Mouse (Mus musculus) hindbrain, embryonic 14.5 days (tissue): ENCODE measurements at regions not wholly inside any gene's neighbourhood (a gene's known extent, or its start where the extent isn't known, plus 50 kb on each side); places are given as distances from the start of the nearest gene placed in this dataset.

Experiments used
- ATAC-seq: fragments of 200-750 bp; cut with Nextera tagmentation; 2 replicates; pipeline ENCODE4 v1.8.0; 2017; ENCODE audit warnings: moderate number of reproducible peaks, mild to moderate bottlenecking, moderate TSS enrichment, moderate library complexity; ENCODE audit not compliant: low FRiP score
- DNase-seq: peaks from one replicate; pipeline ENCODE4 v3.0.0-alpha.2; 2015; ENCODE audit warnings: low spot score
- H3K27ac ChIP-seq: fragments of 300-500 bp; sonication (generic); 2 replicates; pipeline ENCODE4 v1.5.1; 2014; ENCODE audit warnings: mild to moderate bottlenecking, moderate library complexity
- H3K27me3 ChIP-seq: fragments of 300-500 bp; sonication (generic); 2 replicates; pipeline ENCODE4 v1.6.1; 2014; ENCODE audit warnings: mild to moderate bottlenecking, low read length, mixed read lengths; ENCODE audit not compliant: control insufficient read depth, insufficient read depth
- H3K36me3 ChIP-seq: fragments of 300-500 bp; sonication (generic); replicated peaks from 2 replicates; pipeline ENCODE4 v1.6.1; 2014; ENCODE audit not compliant: control insufficient read depth, insufficient read depth
- H3K4me1 ChIP-seq: fragments of 300-500 bp; sonication (generic); replicated peaks from 2 replicates; pipeline ENCODE4 v1.6.1; 2014; ENCODE audit warnings: antibody characterized with exemption, low read length, mixed read lengths; ENCODE audit not compliant: control insufficient read depth, insufficient read depth
- H3K4me2 ChIP-seq: fragments of 300-500 bp; sonication (generic); replicated peaks from 2 replicates; pipeline ENCODE4 v1.6.1; 2014; ENCODE audit warnings: mild to moderate bottlenecking, moderate library complexity
- H3K4me3 ChIP-seq: fragments of 300-500 bp; sonication (generic); replicated peaks from 2 replicates; pipeline ENCODE4 v1.5.1; 2014; ENCODE audit warnings: mild to moderate bottlenecking, low read length
- H3K9ac ChIP-seq: fragments of 300-500 bp; sonication (generic); 2 replicates; pipeline ENCODE4 v1.6.1; 2014
- H3K9me3 ChIP-seq: fragments of 300-500 bp; sonication (generic); 2 replicates; pipeline ENCODE4 v1.6.1; 2016; ENCODE audit warnings: low read length; ENCODE audit not compliant: control insufficient read depth
- WGBS: fragments of 180-500 bp; shearing (Covaris S2); extraction: QIAGEN DNeasy Blood & Tissue Kit; methylation state at CpG from one replicate; pipeline ENCODE4 v1.1.7; 2014; 5-methylcytosine and 5-hydroxymethylcytosine counted together

DNA sequence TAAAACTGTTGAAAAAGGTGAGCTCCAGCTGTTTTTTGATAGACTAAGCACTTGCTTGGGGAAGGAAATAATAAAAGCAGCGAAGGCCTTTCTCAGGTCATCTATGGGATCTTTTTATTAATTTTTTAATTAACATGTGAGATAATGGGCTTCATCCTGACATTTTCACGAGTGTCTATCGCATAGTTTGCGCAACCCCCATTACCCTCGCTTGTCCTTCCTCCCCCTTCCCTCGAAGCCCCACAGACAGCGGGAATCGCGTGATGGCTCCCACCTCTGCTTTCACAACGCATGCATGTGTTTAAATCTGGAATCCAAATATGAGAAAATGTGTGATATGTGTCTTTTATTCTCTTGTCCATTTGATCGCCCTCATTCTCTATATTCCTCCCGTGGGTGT, 100.0 kb upstream of the Sox2 start:
- no peaks in the 10 kb centered on the region for H3K27me3 ChIP-seq
- 68% methylated on average over 12 of the region's 12 CpGs for WGBS
- no peak overlapping the region for H3K27ac ChIP-seq
- ATAC-seq (no peak), DNase-seq (no peak)
- 0 out of 2 replicates have a peak, but pooled peaks cover 3% of the 10 kb centered on the region for H3K4me1 ChIP-seq
- H3K9ac ChIP-seq: no peak overlapping the region
- no peaks in the 10 kb centered on the region for H3K9me3 ChIP-seq
- no peak overlapping the region for H3K4me3 ChIP-seq
- H3K4me2 ChIP-seq: no peak overlapping the region
- H3K36me3 ChIP-seq: no peaks in the 10 kb centered on the region

DNA sequence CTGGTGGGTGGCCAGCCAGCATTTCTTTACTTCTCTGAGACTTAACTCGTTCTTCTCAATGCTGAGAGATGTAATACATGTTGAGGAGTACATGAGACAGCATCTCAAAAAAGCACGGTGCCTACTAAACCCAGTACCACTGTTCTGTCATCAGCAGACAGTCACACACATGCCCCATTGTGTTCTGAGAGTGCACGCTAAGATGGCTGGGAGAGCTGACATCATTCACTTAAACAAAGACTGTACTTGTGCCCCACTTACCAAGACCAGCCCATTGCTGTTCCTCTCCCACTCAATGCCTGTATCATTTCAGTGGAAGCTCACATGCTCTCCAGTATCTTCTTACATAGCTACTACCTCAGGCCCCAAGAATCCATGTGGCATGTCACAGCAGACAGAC, 117.8 kb upstream of the Sox2 start:
- no peak overlapping the region for H3K4me3 ChIP-seq

DNA sequence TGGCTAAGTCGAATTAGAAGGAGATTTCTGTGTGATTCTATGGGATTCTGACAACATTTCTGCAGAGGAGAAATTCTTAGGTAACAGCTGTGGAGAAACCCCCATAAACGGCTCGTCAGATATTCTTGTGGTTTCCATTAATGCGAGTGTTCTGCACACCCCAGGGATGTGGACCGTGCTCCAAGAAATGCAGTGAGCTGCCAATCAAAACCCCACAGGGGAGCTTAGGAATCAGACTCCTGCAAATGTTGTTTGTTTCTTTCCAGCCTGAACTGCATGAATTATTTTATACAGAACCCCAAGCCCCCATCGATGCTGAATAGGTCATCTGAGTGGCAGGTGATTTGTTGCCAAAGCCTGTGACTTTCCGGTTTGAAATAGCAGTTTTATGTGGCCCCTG, 118.4 kb upstream of the Sox2 start:
- peak; percentile 62; the same call in 1 of the 2 replicates for ATAC-seq
- H3K4me2 ChIP-seq: no peak overlapping the region
- H3K27ac ChIP-seq: no peak overlapping the region
- WGBS: 33% methylated on average over 7 of the region's 7 CpGs
- H3K9ac ChIP-seq: no peak overlapping the region
- DNase-seq: no peak
- H3K4me1 ChIP-seq: peaks cover 13% of the 10 kb centered on the region
- no peak overlapping the region for H3K4me3 ChIP-seq
- H3K9me3 ChIP-seq: 0 out of 2 replicates have a peak, but pooled peaks cover under 1% of the 10 kb centered on the region
- H3K27me3 ChIP-seq: no peaks in the 10 kb centered on the region
- no peaks in the 10 kb centered on the region for H3K36me3 ChIP-seq

More for the DNA sequence above, 117.8 kb upstream of the Sox2 start:
- ATAC-seq (0 out of 2 replicates have a peak, but pooled peaks have one; percentile 62), DNase-seq (no peak)
- H3K27me3 ChIP-seq: no peaks in the 10 kb centered on the region
- H3K4me2 ChIP-seq: no peak overlapping the region
- H3K4me1 ChIP-seq: peaks cover 13% of the 10 kb centered on the region
- H3K36me3 ChIP-seq: no peaks in the 10 kb centered on the region
- H3K9ac ChIP-seq: no peak overlapping the region
- H3K27ac ChIP-seq: no peak overlapping the region
- 50% methylated on average over 3 of the region's 3 CpGs for WGBS
- peaks cover 2% of the 10 kb centered on the region for H3K9me3 ChIP-seq

GRCm38 (mm10) chr3:34527546-34527945, 122.7 kb upstream of the Sox2 start:
- no peak for DNase-seq
- H3K27me3 ChIP-seq: no peaks in the 10 kb centered on the region
- H3K9ac ChIP-seq: no peak overlapping the region
- H3K4me3 ChIP-seq: no peak overlapping the region
- no peak for ATAC-seq
- H3K4me2 ChIP-seq: no peak overlapping the region
- peaks cover 9% of the 10 kb centered on the region for H3K4me1 ChIP-seq
- no peaks in the 10 kb centered on the region for H3K36me3 ChIP-seq
- H3K27ac ChIP-seq: no peak overlapping the region
- H3K9me3 ChIP-seq: peaks cover 12% of the 10 kb centered on the region

DNA sequence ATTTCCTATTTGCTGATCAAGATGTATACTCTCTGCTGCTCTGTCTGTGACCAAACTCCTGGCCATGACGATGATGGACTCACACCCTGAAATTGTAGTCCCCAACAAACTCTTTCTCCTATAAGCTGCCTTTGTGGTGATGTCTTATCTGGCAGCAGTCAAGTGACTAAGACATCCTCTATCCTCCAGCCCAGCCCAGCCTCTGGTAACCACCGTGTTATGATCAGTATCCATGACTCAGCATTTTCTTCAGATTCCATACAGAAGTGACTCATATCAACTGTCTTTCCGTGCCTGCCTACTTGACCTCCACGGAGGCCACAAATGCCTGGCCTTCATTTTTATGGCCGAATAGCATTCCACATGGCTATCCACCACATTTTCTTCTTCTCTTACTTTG, 124.5 kb upstream of the Sox2 start:
- H3K27ac ChIP-seq: no peak overlapping the region
- WGBS: 93% methylated on average over 5 of the region's 5 CpGs

DNA sequence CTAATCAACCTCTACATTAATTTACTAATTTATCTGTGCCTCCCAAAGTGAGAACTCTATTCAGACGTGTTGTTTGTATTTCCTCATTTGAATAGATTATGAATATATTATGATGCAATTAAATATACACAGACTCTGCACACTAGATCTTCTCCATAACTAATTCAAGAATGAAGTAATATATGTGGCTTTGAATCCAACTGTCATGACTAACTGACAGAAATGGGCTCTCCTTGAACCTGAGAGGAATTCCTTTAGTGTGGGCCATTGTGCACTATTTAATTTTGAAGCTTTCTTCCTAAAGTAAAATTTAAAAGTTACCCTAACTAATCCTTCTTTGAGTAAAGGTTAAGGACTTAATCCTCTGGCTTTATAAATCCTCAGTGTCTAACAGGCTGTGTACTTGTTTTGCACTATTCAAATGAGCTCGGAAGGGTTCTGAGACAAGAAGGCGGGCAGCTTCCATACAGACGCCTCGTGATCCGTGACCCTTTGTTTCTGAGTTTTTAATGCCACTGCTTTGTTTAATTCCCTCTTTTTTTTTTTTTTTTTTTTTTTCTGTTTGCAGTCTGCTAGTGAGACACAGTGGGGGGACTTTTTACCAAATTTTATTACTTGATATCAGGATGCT, 128.0 kb upstream of the Sox2 start:
- H3K4me2 ChIP-seq: no peak overlapping the region
- ATAC-seq (no peak), DNase-seq (no peak)
- 37% methylated on average over 6 of the region's 6 CpGs for WGBS
- peaks cover 12% of the 10 kb centered on the region for H3K9me3 ChIP-seq
- H3K4me1 ChIP-seq: no peaks in the 10 kb centered on the region
- H3K36me3 ChIP-seq: no peaks in the 10 kb centered on the region
- no peak overlapping the region for H3K4me3 ChIP-seq
- no peak overlapping the region for H3K9ac ChIP-seq
- no peaks in the 10 kb centered on the region for H3K27me3 ChIP-seq
- H3K27ac ChIP-seq: no peak overlapping the region

More for the DNA sequence above, 124.5 kb upstream of the Sox2 start:
- peaks cover 12% of the 10 kb centered on the region for H3K9me3 ChIP-seq
- no peak overlapping the region for H3K9ac ChIP-seq
- DNase-seq (no peak), ATAC-seq (no peak)
- H3K4me2 ChIP-seq: no peak overlapping the region
- no peaks in the 10 kb centered on the region for H3K4me1 ChIP-seq
- H3K27me3 ChIP-seq: no peaks in the 10 kb centered on the region
- no peak overlapping the region for H3K4me3 ChIP-seq
- H3K36me3 ChIP-seq: no peaks in the 10 kb centered on the region

- no peak for DNase-seq
- no peak overlapping the region for H3K27ac ChIP-seq
- no peak overlapping the region for H3K4me2 ChIP-seq
- no peaks in the 10 kb centered on the region for H3K27me3 ChIP-seq
- ATAC-seq: no peak
- peaks cover 8% of the 10 kb centered on the region for H3K9me3 ChIP-seq
- no peak overlapping the region for H3K4me3 ChIP-seq
- 70% methylated on average over 14 of the region's 14 CpGs for WGBS
- H3K4me1 ChIP-seq: no peaks in the 10 kb centered on the region
- no peaks in the 10 kb centered on the region for H3K36me3 ChIP-seq
- H3K9ac ChIP-seq: no peak overlapping the region
Measured at GRCm38 (mm10) chr3:34521357-34522053, 128.7 kb upstream of the Sox2 start.

DNA sequence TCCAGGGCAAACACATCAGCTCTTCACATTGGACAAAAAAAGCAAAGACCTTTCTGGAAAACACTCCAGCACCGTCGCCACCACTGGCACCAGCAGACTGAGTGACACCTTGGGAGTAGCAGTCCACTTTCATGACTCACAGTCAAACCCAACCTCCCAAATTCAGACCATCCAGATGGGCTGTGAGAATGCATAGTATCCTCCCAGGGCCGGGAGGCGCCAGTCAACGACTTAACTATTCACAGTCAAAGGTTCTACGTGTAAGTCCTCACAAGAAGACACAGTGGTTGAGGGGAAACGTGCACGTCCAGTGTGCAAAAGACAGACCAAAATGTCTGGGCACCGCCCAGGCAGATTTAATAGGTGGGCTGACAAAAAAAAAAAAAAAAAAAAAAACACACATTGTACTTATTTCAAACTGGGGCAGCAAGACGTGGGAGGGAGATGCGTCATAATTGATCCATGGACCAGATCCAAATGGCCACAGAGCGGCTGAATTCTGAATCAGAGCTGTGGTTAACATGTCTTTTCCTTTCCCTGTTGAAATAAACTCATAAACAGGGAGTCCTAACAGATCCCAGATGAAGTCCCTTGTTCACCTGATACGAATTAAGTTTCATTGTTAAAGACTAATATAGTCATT, 137.6 kb upstream of the Sox2 start:
- Histone ChIP-seq H3K36me3 (no peaks in the 10 kb centered on the region), H3K27me3 (no peaks in the 10 kb centered on the region), H3K9ac (no peak overlapping the region), H3K4me3 (no peak overlapping the region), H3K27ac (no peak overlapping the region), H3K9me3 (peaks cover 9% of the 10 kb centered on the region; the same call in 1 of the 2 replicates), H3K4me1 (no peaks in the 10 kb centered on the region), H3K4me2 (no peak overlapping the region)
- WGBS: 86% methylated on average over 13 of the region's 13 CpGs
- ATAC-seq: no peak
- no peak for DNase-seq

DNA sequence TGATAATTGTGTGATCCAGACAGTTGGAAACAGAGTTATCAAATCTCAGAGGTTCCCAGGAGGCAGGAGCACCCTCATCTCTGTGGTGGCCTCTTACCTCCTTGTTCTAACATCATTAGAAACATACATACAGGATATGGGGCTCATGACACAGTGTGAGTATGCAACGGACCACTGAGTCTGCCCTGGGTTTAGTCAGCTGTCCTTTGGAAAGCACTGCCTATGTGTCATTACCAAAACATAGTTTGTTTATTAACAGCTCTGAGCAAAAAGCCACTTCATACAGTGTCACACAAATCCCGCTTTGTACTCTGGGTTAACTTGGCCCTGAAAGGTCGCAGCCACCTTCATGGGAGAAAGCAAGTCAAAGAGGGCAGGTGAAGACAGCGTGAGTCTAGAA, 139.5 kb upstream of the Sox2 start:
- DNase-seq: no peak
- no peaks in the 10 kb centered on the region for H3K36me3 ChIP-seq
- 77% methylated on average over 4 of the region's 4 CpGs for WGBS

More for the DNA sequence above, 139.5 kb upstream of the Sox2 start:
- Histone ChIP-seq H3K4me2 (no peak overlapping the region), H3K4me3 (no peak overlapping the region), H3K27me3 (no peaks in the 10 kb centered on the region), H3K27ac (no peak overlapping the region), H3K4me1 (no peaks in the 10 kb centered on the region), H3K9ac (no peak overlapping the region), H3K9me3 (peaks cover 9% of the 10 kb centered on the region; the same call in 1 of the 2 replicates)
- ATAC-seq: no peak
